Mouse (Mus musculus): ENCODE results near the gene Armcx3. TPM values are rescaled to one million over a fixed set of nuclear protein-coding genes. Genes with fewer than 3 reads are reported as not detected.
A peak's percentile ranks its signal among the peaks of the same experiment; 100 is the strongest.
"Not testable (repeated sequence)": the region's sequence is repeated elsewhere in the genome, so short reads cannot be mapped to it uniquely, and the experiment has no call there.

Gene Armcx3
- total RNA-seq (2021) = 10 to 100 TPM; 75.0 to 85.0 TPM

- intact Hi-C loops (cut with DNase I) = no loop called here
- DNase-seq (ENCODE audit: low spot score in 2 of 2) = peak; percentile 51 to 74
These were observed at the start of gene Armcx3 for GRCm38 (mm10) chrX:134756434-134757292. TSS of gene Armcx3 (plus strand) at chrX:134756595.

GRCm38 (mm10) chrX:134716863-134717262 is 39.5 kb upstream of the Armcx3 start:
- DNase-seq (ENCODE audit: low spot score in 2 of 2) = no peak
- intact Hi-C loops (cut with DNase I) = loop anchor here (5.0 kb wide), 2 partner anchors 70 to 105 kb away; no protein-coding TSS in a partner anchor

GRCm38 (mm10) chrX:134717752-134718308 is 38.6 kb upstream of the Armcx3 start, which contains the start of gene Armcx1:
TSS of gene Armcx1 (plus strand) at chrX:134717963.
- DNase-seq (ENCODE audit: low spot score in 2 of 2) = peak; percentile 66 to 81
- intact Hi-C loops (cut with DNase I) = loop anchor here (1.0 to 5.0 kb wide), 4 partner anchors 21 to 106 kb away; partner anchors contain the start of gene Armcx4

- peak; percentile 51 to 74 for DNase-seq (ENCODE audit: low spot score in 2 of 2)
- intact Hi-C loops (cut with DNase I) = loop anchor here (1.0 to 5.0 kb wide), 4 partner anchors 21 to 106 kb away; partner anchors contain the start of gene Armcx4
These were observed 37.9 kb upstream of the Armcx3 start for GRCm38 (mm10) chrX:134718524-134718923.

GRCm38 (mm10) chrX:134723762-134724161 is 32.6 kb upstream of the Armcx3 start:
- DNase-seq (ENCODE audit: low spot score in 2 of 2); intact Hi-C loops (cut with DNase I): not testable (repeated sequence)

- DNase-seq (ENCODE audit: low spot score in 2 of 2) = peak; percentile 10 to 37
These were observed 26.6 kb upstream of the Armcx3 start for GRCm38 (mm10) chrX:134729778-134730177.

GRCm38 (mm10) chrX:134737796-134738195 is 18.6 kb upstream of the Armcx3 start:
- DNase-seq (ENCODE audit: low spot score in 2 of 2) = no peak
- intact Hi-C loops (cut with DNase I) = no loop called here

More at GRCm38 (mm10) chrX:134729778-134730177, 26.6 kb upstream of the Armcx3 start:
- intact Hi-C loops (cut with DNase I) = loop anchor here (5.0 kb wide), 1 partner anchor 183 kb away; no protein-coding TSS in a partner anchor

GRCm38 (mm10) chrX:134739160-134739559 is 17.2 kb upstream of the Armcx3 start:
- no peak for DNase-seq (ENCODE audit: low spot score in 2 of 2)
- intact Hi-C loops (cut with DNase I) = no loop called here

- intact Hi-C loops (cut with DNase I) = no loop called here
- no peak for DNase-seq (ENCODE audit: low spot score in 2 of 2)
These were observed 14.5 kb upstream of the Armcx3 start for GRCm38 (mm10) chrX:134741862-134742261.

GRCm38 (mm10) chrX:134746459-134746858 is 9.9 kb upstream of the Armcx3 start:
- intact Hi-C loops (cut with DNase I) = loop anchor here (2.0 kb wide), 1 partner anchor 166 kb away; no protein-coding TSS in a partner anchor
- peak; percentile 37 to 62 for DNase-seq (ENCODE audit: low spot score in 2 of 2)

- intact Hi-C loops (cut with DNase I) = no loop called here
- peak; percentile 62 to 72 for DNase-seq (ENCODE audit: low spot score in 2 of 2)
These were observed 5.4 kb upstream of the Armcx3 start, which contains the start of gene Armcx6 for GRCm38 (mm10) chrX:134750764-134751592. TSS of gene Armcx6 (minus strand) at chrX:134751417.

GRCm38 (mm10) chrX:134751910-134752309 is 4.5 kb upstream of the Armcx3 start:
- DNase-seq (ENCODE audit: low spot score in 2 of 2) = no peak
- intact Hi-C loops (cut with DNase I) = no loop called here

- no peak for DNase-seq (ENCODE audit: low spot score in 2 of 2)
- intact Hi-C loops (cut with DNase I) = no loop called here
These were observed 3.8 kb upstream of the Armcx3 start for GRCm38 (mm10) chrX:134752584-134752983.

GRCm38 (mm10) chrX:134757293-134757995 is 1.0 kb downstream of the Armcx3 start:
- DNase-seq (ENCODE audit: low spot score in 2 of 2) = peak in 1 of 2 experiments; percentile 3
- intact Hi-C loops (cut with DNase I) = no loop called here

GRCm38 (mm10) chrX:134763428-134764198 is 7.2 kb downstream of the Armcx3 start:
- peak in 1 of 2 experiments; percentile 2 for DNase-seq (ENCODE audit: low spot score in 2 of 2)
- intact Hi-C loops (cut with DNase I) = not testable (repeated sequence)

GRCm38 (mm10) chrX:134787728-134788127 is 31.3 kb downstream of the Armcx3 start:
- intact Hi-C loops (cut with DNase I) = no loop called here
- no peak for DNase-seq (ENCODE audit: low spot score in 2 of 2)

- DNase-seq (ENCODE audit: low spot score in 2 of 2) = peak; percentile 42 to 53
- intact Hi-C loops (cut with DNase I) = loop anchor here (5.0 kb wide), 1 partner anchor 104 kb away; no protein-coding TSS in a partner anchor
These were observed 51.7 kb downstream of the Armcx3 start for GRCm38 (mm10) chrX:134807833-134808754.
